Mouse (Mus musculus) embryonic fibroblast, embryonic 13.5 days (primary cell): ENCODE data around the gene Jak1.

Experiments used
- CTCF ChIP-seq: IDR thresholded peaks from 2 replicates; pipeline ENCODE4 v1.5.1; 2011; ENCODE audit warnings: mild to moderate bottlenecking, control low read depth, low read length, moderate library complexity, borderline replicate concordance; ENCODE audit not compliant: insufficient read depth
- POLR2A ChIP-seq: IDR thresholded peaks from 2 replicates; pipeline ENCODE4 v1.6.1; 2011; ENCODE audit warnings: low read depth, mild to moderate bottlenecking, control low read depth, low read length, moderate library complexity

- no peak for TF ChIP-seq POLR2A
- no peak for TF ChIP-seq CTCF
Observed at GRCm38 (mm10) chr4:101196407-101196806, 68.7 kb downstream of the Jak1 start.
